Mouse (Mus musculus) kidney, embryonic 15.5 days (tissue): ENCODE measurements around the gene Kcns1. TPM values are rescaled to one million over a fixed set of nuclear protein-coding genes. Genes with fewer than 3 reads are reported as not detected.

ENCODE experiments used
- ATAC-seq: fragments of 200-750 bp; cut with Nextera tagmentation; replicated peaks from 2 replicates; pipeline ENCODE4 v1.8.0; 2017; ENCODE audit warnings: moderate TSS enrichment; ENCODE audit not compliant: low FRiP score
- H3K27ac ChIP-seq: fragments of 300-500 bp; sonication (generic); 2 replicates; pipeline ENCODE4 v1.5.1; 2015; ENCODE audit warnings: mild to moderate bottlenecking, inconsistent platforms
- H3K27me3 ChIP-seq: fragments of 300-500 bp; sonication (generic); 2 replicates; pipeline ENCODE4 v1.6.1; 2015; ENCODE audit warnings: inconsistent platforms
- H3K36me3 ChIP-seq: fragments of 300-500 bp; sonication (generic); 2 replicates; pipeline ENCODE4 v1.6.1; 2015; ENCODE audit warnings: inconsistent platforms
- H3K4me1 ChIP-seq: fragments of 300-500 bp; sonication (generic); 2 replicates; pipeline ENCODE4 v1.6.1; 2015; ENCODE audit warnings: inconsistent platforms
- H3K4me2 ChIP-seq: fragments of 300-500 bp; sonication (generic); 2 replicates; pipeline ENCODE4 v1.6.1; 2015; ENCODE audit warnings: moderate library complexity, mild to moderate bottlenecking, inconsistent platforms
- H3K4me3 ChIP-seq: fragments of 300-500 bp; sonication (generic); replicated peaks from 2 replicates; pipeline ENCODE4 v1.5.1; 2015; ENCODE audit warnings: mild to moderate bottlenecking, inconsistent platforms
- H3K9ac ChIP-seq: fragments of 300-500 bp; sonication (generic); 2 replicates; pipeline ENCODE4 v1.6.1; 2015; ENCODE audit warnings: mild to moderate bottlenecking, inconsistent platforms
- H3K9me3 ChIP-seq: fragments of 300-500 bp; sonication (generic); replicated peaks from 2 replicates; pipeline ENCODE4 v1.6.1; 2016; ENCODE audit warnings: inconsistent platforms
- WGBS: fragments of 180-500 bp; shearing (Covaris S2); methylation state at CpG from one replicate; pipeline ENCODE4 v1.1.7; 2015; ENCODE audit warnings: mixed read lengths; 5-methylcytosine and 5-hydroxymethylcytosine counted together
- polyA plus RNA-seq: library from polyadenylated mRNA; unstranded; fragments of >200 nt; fragmentation: Nextera tagmentation; extraction: Ambion mirVana; gene quantifications from 2 replicates; pipeline ENCODE4 v1.2.1, GENCODE M21; 2015

Gene Kcns1
- polyA plus RNA-seq, 1 experiment from 2014 or later, result 0.23 TPM

- H3K4me3 ChIP-seq, result no peak overlapping the region
- no peaks in the 10 kb centered on the region for H3K36me3 ChIP-seq
- ATAC-seq, result no peak
- H3K9ac ChIP-seq, result no peak overlapping the region
- no peaks in the 10 kb centered on the region for H3K27me3 ChIP-seq
- no peaks in the 10 kb centered on the region for H3K9me3 ChIP-seq
- no peak overlapping the region for H3K4me2 ChIP-seq
- WGBS, result 33% methylated on average over 5 of the region's 5 CpGs
- peaks cover 6% of the 10 kb centered on the region; the same call in 1 of the 2 replicates for H3K4me1 ChIP-seq
- no peak overlapping the region for H3K27ac ChIP-seq
Observed at GRCm38 (mm10) chr2:164188722-164189121, 17.8 kb upstream of the Kcns1 start.

- Histone ChIP-seq H3K4me1 (peaks cover 6% of the 10 kb centered on the region; the same call in 1 of the 2 replicates), H3K27ac (no peak overlapping the region), H3K27me3 (no peaks in the 10 kb centered on the region), H3K4me2 (no peak overlapping the region), H3K4me3 (no peak overlapping the region), H3K9me3 (no peaks in the 10 kb centered on the region), H3K36me3 (no peaks in the 10 kb centered on the region), H3K9ac (no peak overlapping the region)
- WGBS, result 43% methylated on average over 9 of the region's 9 CpGs
- ATAC-seq, result no peak
Observed at GRCm38 (mm10) chr2:164184145-164184719, 13.3 kb upstream of the Kcns1 start.

- 39% methylated on average over 9 of the region's 9 CpGs for WGBS
- H3K36me3 ChIP-seq, result no peaks in the 10 kb centered on the region
- H3K9me3 ChIP-seq, result no peaks in the 10 kb centered on the region
- H3K4me2 ChIP-seq, result no peak overlapping the region
- H3K4me3 ChIP-seq, result no peak overlapping the region
- peaks cover 7% of the 10 kb centered on the region; the same call in 1 of the 2 replicates for H3K4me1 ChIP-seq
- no peak overlapping the region for H3K9ac ChIP-seq
- H3K27ac ChIP-seq, result no peak overlapping the region
- ATAC-seq, result no peak
- H3K27me3 ChIP-seq, result peaks cover 5% of the 10 kb centered on the region; the same call in 1 of the 2 replicates
Observed at GRCm38 (mm10) chr2:164183340-164183739, 12.4 kb upstream of the Kcns1 start.

- peaks cover 10% of the 10 kb centered on the region for H3K27me3 ChIP-seq
- H3K9ac ChIP-seq, result no peak within 1 kb of the TSS
- no peaks in the 10 kb centered on the region for H3K36me3 ChIP-seq
- H3K9me3 ChIP-seq, result no peaks in the 10 kb centered on the region
- H3K4me2 ChIP-seq, result no peak within 1 kb of the TSS
- ATAC-seq, result no peak
- 73% methylated on average over 7 of the region's 7 CpGs for WGBS
- no peak within 1 kb of the TSS for H3K27ac ChIP-seq
- no peak within 1 kb of the TSS for H3K4me3 ChIP-seq
- H3K4me1 ChIP-seq, result peaks cover 13% of the 10 kb centered on the region; the same call in 1 of the 2 replicates
Observed at GRCm38 (mm10) chr2:164182692-164183255, 11.9 kb upstream of the Kcns1 start, which contains the start of gene Wfdc5. Gene Wfdc5, minus strand, starts transcription at chr2:164182742.

GRCm38 (mm10) chr2:164180770-164181169 lies 9.9 kb upstream of the Kcns1 start:
- ATAC-seq, result no peak

GRCm38 (mm10) chr2:164180124-164180523 lies 9.2 kb upstream of the Kcns1 start:
- no peak for ATAC-seq

More at GRCm38 (mm10) chr2:164180770-164181169, 9.9 kb upstream of the Kcns1 start:
- Histone ChIP-seq H3K4me1 (peaks cover 16% of the 10 kb centered on the region; the same call in 1 of the 2 replicates), H3K36me3 (no peaks in the 10 kb centered on the region), H3K27me3 (peaks cover 26% of the 10 kb centered on the region), H3K4me2 (no peak overlapping the region), H3K4me3 (no peak overlapping the region), H3K9ac (no peak overlapping the region), H3K27ac (no peak overlapping the region), H3K9me3 (no peaks in the 10 kb centered on the region)
- 90% methylated on average over 4 of the region's 4 CpGs for WGBS

GRCm38 (mm10) chr2:164177831-164178230 lies 6.9 kb upstream of the Kcns1 start:
- ATAC-seq, result no peak
- no peak overlapping the region for H3K27ac ChIP-seq
- H3K4me2 ChIP-seq, result no peak overlapping the region
- peaks cover 39% of the 10 kb centered on the region for H3K27me3 ChIP-seq
- 54% methylated on average over 5 of the region's 5 CpGs for WGBS
- H3K4me3 ChIP-seq, result no peak overlapping the region
- no peaks in the 10 kb centered on the region for H3K9me3 ChIP-seq
- peaks cover 10% of the 10 kb centered on the region; the same call in 1 of the 2 replicates for H3K4me1 ChIP-seq
- no peak overlapping the region for H3K9ac ChIP-seq
- no peaks in the 10 kb centered on the region for H3K36me3 ChIP-seq

More at GRCm38 (mm10) chr2:164180124-164180523, 9.2 kb upstream of the Kcns1 start:
- no peak overlapping the region for H3K9ac ChIP-seq
- H3K27me3 ChIP-seq, result peaks cover 28% of the 10 kb centered on the region
- H3K4me3 ChIP-seq, result no peak overlapping the region
- H3K27ac ChIP-seq, result no peak overlapping the region
- H3K4me2 ChIP-seq, result no peak overlapping the region
- H3K9me3 ChIP-seq, result no peaks in the 10 kb centered on the region
- H3K36me3 ChIP-seq, result no peaks in the 10 kb centered on the region
- H3K4me1 ChIP-seq, result peaks cover 16% of the 10 kb centered on the region; the same call in 1 of the 2 replicates
- WGBS, result 43% methylated on average over 3 of the region's 3 CpGs

- Histone ChIP-seq H3K9me3 (no peaks in the 10 kb centered on the region), H3K9ac (no peak overlapping the region), H3K27ac (no peak overlapping the region), H3K36me3 (no peaks in the 10 kb centered on the region), H3K27me3 (peaks cover 57% of the 10 kb centered on the region), H3K4me3 (no peak overlapping the region), H3K4me1 (peaks cover 17% of the 10 kb centered on the region), H3K4me2 (no peak overlapping the region)
- WGBS, result 86% methylated on average over 3 of the region's 3 CpGs
- no peak for ATAC-seq
Observed at GRCm38 (mm10) chr2:164175850-164176249, 4.9 kb upstream of the Kcns1 start.

- ATAC-seq, result no peak
- WGBS, result 72% methylated on average over 8 of the region's 8 CpGs
- H3K27me3 ChIP-seq, result peaks cover 67% of the 10 kb centered on the region
- H3K9ac ChIP-seq, result no peak overlapping the region
- peaks cover 26% of the 10 kb centered on the region for H3K4me1 ChIP-seq
- H3K27ac ChIP-seq, result no peak overlapping the region
- no peaks in the 10 kb centered on the region for H3K9me3 ChIP-seq
- no peak overlapping the region for H3K4me3 ChIP-seq
- H3K36me3 ChIP-seq, result no peaks in the 10 kb centered on the region
- no peak overlapping the region for H3K4me2 ChIP-seq
Observed at GRCm38 (mm10) chr2:164174649-164175395, 3.9 kb upstream of the Kcns1 start.

- 76% methylated on average over 3 of the region's 3 CpGs for WGBS
- H3K27me3 ChIP-seq, result peaks cover 78% of the 10 kb centered on the region
- no peaks in the 10 kb centered on the region for H3K36me3 ChIP-seq
Observed at GRCm38 (mm10) chr2:164173394-164173793, 2.5 kb upstream of the Kcns1 start.

GRCm38 (mm10) chr2:164170326-164170725 lies 587 bp downstream of the Kcns1 start:
- no peak for ATAC-seq
- whole genome bisulfite sequencing, result 6% methylated on average over 11 of the region's 11 CpGs
- Histone ChIP-seq H3K36me3 (no peaks in the 10 kb centered on the region), H3K27me3 (peaks cover 84% of the 10 kb centered on the region), H3K4me2 (peak overlapping the region; percentile 67), H3K9me3 (no peaks in the 10 kb centered on the region), H3K4me1 (peaks cover 30% of the 10 kb centered on the region), H3K9ac (no peak overlapping the region), H3K27ac (no peak overlapping the region), H3K4me3 (peak overlapping the region; percentile 37)

More at GRCm38 (mm10) chr2:164173394-164173793, 2.5 kb upstream of the Kcns1 start:
- no peak for ATAC-seq
- Histone ChIP-seq H3K4me3 (no peak overlapping the region), H3K4me1 (peaks cover 29% of the 10 kb centered on the region), H3K9ac (no peak overlapping the region), H3K4me2 (no peak overlapping the region), H3K27ac (no peak overlapping the region), H3K9me3 (no peaks in the 10 kb centered on the region)

- Histone ChIP-seq H3K4me2 (peak overlapping the region; percentile 70), H3K27ac (no peak overlapping the region), H3K36me3 (no peaks in the 10 kb centered on the region), H3K27me3 (peaks cover 82% of the 10 kb centered on the region), H3K9ac (no peak overlapping the region), H3K4me1 (peaks cover 30% of the 10 kb centered on the region), H3K9me3 (no peaks in the 10 kb centered on the region), H3K4me3 (peak overlapping the region; percentile 36)
- WGBS, result 12% methylated on average over 42 of the region's 42 CpGs
- ATAC-seq, result peak; percentile 26; the same call in 1 of the 2 replicates
Observed at GRCm38 (mm10) chr2:164168571-164168946, 2.4 kb downstream of the Kcns1 start.
